Mouse (Mus musculus): ENCODE results near the gene Dpf1.

GRCm38 (mm10) chr7:29334156-29334555, 30.4 kb downstream of the Dpf1 start:
- TF ChIP-seq POLR2A (IDR thresholded peaks at IDR 0.05; ENCODE audit: control insufficient read depth in 1 of 2, insufficient read depth in 1 of 2, low read depth in 1 of 2, low read length in 2 of 2, poor library complexity in 1 of 2) (no peak), EP300 (IDR thresholded peaks at IDR 0.05; ENCODE audit: low read depth in 1 of 2, low read length in 2 of 2) (no peak), USF1 (IDR thresholded peaks at IDR 0.05; ENCODE audit: low read depth, low read length) (no peak), CTCF (IDR thresholded peaks at IDR 0.05 in 2 of 3, conservative IDR thresholded peaks at IDR 0.05 in 1 of 3; ENCODE audit: control insufficient read depth in 1 of 3, insufficient read depth in 1 of 3, low read depth in 2 of 3, low read length in 3 of 3, poor library complexity in 1 of 3, severe bottlenecking in 1 of 3) (no peak), TAL1 (IDR thresholded peaks at IDR 0.05; ENCODE audit: low read length) (no peak), MYB (IDR thresholded peaks at IDR 0.05; ENCODE audit: low read depth, low read length) (no peak), TCF12 (IDR thresholded peaks at IDR 0.05; ENCODE audit: low read depth, low read length) (no peak), SIN3A (IDR thresholded peaks at IDR 0.05; ENCODE audit: low read length) (no peak), CHD2 (IDR thresholded peaks at IDR 0.05; ENCODE audit: low read length) (no peak), MXI1 (IDR thresholded peaks at IDR 0.05; ENCODE audit: low read depth, low read length) (no peak), USF2 (IDR thresholded peaks at IDR 0.05; ENCODE audit: borderline replicate concordance in 1 of 2, insufficient read depth in 1 of 2, low read depth in 1 of 2, low read length in 2 of 2) (no peak)
